Mouse (Mus musculus) megakaryocyte progenitor cell, adult 5-6 weeks (primary cell): ENCODE results near the gene Qdpr. TPM values are rescaled to one million over a fixed set of nuclear protein-coding genes. Genes with fewer than 3 reads are reported as not detected.

ENCODE experiments used
- ATAC-seq: replicated peaks from 2 replicates; pipeline ENCODE4 v1.8.0; 2016; ENCODE audit warnings: mild to moderate bottlenecking, moderate TSS enrichment, inconsistent platforms; ENCODE audit not compliant: poor library complexity
- total RNA-seq, 2 experiments: library from RNA; stranded (forward) in 1 of 2; stranded (reverse) in 1 of 2; fragments of 157-497, 149-512 nt in 1 of 2; fragments of 200-1000 nt in 1 of 2; gene quantifications; 2 replicates each; pipeline versions ENCODE4 v1.2.3 to v1.2.4; 2015 to 2017

The Qdpr gene
- total RNA-seq (2015) (121 and 133 TPM in 2 replicates), total RNA-seq (2017) (39.5 and 52.2 TPM in 2 replicates)

- ATAC-seq: peak; percentile 85
Measured at GRCm38 (mm10) chr5:45449831-45450716, at the start of gene Qdpr. Qdpr (minus strand) TSS chr5:45450236.

DNA sequence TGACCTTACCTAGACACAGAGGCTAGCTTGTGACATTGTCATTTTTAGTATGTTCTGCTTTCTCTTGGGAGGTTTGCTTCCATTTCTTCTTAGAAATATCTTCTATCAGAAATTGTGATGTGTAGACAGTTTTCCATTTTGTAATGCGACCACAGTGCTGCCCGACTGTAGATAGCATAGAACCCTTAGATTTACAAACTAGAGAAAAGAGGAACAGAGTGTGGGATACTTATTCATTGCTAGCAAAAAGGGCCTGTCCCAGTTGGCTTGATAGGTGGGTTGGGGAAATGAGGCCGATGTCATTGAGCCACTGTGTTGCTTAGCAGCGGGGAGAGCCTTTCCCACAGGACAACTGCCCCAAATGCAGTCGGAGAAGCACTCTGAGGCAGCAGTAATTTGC is 47.5 kb upstream of the Qdpr start:
- no peak for ATAC-seq

DNA sequence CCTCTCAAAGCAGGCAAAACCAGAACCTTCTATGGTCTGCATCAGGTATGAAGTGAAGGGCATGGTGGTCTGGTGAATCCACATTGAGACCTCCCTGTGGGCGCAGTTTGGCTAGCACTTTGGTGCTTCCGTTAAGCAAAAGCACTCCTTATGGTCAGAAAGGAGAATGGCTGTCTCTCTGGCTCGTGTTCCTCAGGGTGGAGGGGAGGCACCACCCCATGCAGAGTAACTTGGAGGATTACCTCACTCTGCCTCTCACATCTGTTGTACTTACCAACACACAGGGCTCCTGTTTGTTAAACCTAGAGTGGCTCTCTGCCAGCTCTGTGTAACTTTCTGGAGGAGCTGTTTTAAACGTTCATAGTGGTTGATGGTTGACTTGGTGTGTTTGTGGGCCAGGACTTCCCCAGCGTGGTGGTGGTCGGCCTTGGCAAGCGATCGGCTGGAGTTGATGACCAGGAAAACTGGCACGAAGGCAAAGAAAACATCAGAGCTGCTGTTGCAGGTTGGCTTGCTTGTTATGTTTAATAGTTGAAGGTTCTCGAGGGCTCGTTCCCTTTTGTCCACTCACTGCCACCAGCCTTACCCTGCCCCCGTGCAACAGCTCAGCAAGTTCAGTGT is 47.0 kb upstream of the Qdpr start:
- no peak for ATAC-seq

- ATAC-seq: no peak
Measured at GRCm38 (mm10) chr5:45496479-45496878, 46.4 kb upstream of the Qdpr start.

GRCm38 (mm10) chr5:45496042-45496441 is 46.0 kb upstream of the Qdpr start:
- no peak for ATAC-seq

GRCm38 (mm10) chr5:45495429-45495975 is 45.5 kb upstream of the Qdpr start:
- ATAC-seq: no peak

DNA sequence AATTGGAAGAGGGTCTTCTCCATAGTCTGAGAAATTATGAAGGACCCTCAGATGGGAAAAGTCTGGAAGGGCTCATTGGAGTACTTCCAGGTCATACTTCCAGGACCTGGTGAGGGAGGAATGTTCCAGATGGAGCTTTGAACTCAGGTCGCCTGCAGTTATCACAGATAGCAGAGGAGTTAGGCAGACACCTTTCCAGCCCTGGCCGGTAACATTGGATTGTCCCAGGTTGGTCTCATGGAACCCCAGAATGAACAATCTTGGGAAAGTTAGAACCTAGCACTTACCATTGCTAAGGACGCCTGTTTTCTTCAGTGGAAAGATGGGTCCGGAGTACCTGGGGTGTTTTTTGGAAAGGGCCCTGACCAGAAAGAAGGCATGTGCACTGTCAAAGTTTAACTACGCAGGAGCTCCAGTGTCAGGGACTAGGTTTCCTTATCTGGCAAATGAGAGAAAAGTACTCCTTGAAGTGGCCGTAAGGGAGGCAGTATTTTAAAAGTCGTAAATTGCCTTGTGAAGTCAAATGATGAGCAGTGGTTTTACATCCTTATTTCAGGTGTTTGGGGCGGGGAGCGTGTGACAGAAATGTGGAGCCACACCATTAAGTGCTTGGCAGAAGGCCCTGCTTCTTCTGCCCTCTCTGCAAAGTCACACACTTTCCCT is 44.2 kb upstream of the Qdpr start:
- no peak for ATAC-seq

DNA sequence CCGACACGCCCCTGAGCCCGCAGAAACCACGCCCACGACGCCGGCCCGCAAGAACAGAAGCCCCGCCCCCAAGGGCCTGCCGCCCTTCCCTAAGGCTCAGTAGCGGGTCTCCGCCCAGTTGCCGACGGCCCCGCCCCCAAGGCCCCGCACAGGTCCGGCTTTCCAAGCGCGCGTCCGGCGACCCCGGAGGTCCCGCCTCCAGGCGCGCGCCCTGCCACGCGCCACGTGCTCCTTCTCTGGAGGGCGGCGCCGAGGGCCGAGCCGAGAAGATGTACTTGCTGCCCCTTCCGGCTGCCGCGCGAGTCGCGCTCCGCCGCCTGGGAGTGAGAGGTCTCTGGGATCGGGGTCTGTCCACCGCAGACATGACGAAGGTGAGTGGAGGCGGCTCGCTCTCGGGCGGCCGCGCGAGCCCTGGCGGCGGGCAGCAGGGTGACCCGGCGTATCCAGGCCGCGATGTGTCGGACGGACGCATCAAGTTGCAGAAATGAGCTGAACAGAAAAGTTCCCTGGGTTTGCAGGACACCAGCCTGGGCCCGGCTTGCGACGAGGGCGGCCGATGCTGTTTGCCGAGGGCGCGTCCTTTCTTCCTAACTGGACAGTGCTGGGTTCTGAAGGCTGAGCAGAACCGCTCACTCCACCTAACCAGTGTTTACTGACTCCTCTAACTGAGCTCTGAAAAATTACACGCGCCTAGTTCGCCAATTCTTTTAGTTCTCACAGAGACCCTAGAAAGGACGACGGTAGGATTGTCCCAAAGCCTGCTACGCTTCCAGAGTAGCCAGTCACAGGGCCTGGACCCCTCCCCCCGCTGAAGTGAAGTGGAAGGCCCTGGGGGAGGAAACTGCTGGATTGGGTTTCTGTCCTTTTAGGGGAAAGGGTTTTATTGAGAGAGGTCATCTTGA is 43.4 kb upstream of the Qdpr start, which contains the start of gene Lap3:
Lap3 (plus strand) TSS at position 184 of the 902 bp plus-strand sequence.
- peak; percentile 92 for ATAC-seq

- ATAC-seq: no peak
Measured at GRCm38 (mm10) chr5:45491776-45492175, 41.7 kb upstream of the Qdpr start.

DNA sequence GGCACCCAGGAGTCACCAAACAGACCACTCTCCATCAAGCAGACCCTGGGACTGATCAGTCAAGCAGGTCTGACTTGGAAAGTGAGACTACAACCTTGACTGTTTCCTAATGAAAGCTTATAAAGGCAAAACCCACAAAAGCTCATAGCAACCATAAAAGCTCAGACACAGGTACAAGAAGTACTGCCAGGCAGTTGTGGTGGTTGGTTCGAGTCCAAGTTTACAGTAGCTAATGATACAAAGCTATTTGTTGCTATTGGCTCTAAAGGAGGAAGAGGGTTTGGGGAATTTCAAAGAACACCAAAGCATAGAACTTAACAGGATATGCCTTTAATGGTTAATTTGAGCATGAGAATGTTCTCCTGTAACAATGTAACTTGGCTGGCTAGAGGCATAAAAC is 33.6 kb upstream of the Qdpr start:
- no peak for ATAC-seq

DNA sequence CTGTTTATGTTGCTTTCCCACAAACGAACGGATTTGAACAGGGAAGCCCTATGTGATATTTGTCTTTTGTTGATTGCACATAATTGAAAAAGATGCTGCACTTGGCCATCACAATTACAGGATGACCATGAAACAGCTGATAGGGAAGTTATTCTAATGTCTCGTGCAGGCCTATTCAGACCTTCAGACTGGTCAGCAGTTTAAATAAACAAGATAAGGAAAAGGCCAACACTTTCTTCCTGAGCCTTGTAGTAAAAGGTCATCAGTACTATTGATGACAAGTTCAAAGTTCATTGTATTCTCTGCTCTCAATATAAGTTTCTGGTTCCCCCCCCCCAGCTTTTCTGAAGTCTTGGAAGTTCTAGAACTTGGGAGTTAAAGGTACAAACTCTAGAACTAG is 32.6 kb upstream of the Qdpr start:
- ATAC-seq: no peak

DNA sequence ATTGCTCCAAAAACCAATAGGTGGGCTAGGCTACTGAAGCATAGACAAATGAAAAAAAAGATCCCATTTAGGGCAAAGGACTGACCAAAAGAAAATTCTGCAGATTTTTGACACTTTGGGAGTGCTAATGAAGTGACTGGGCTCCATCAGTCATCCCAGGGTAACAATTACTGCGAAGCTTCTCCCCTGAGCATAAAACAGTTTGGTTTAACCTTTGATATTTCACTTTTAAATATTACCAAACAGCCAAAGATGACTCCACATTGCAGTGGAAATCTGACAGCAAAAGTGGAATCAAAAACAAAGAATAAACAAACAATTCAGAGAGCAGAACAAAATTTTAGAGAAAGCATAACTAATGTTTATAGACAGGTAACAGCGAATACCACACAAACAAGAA is 31.1 kb upstream of the Qdpr start:
- ATAC-seq: no peak

DNA sequence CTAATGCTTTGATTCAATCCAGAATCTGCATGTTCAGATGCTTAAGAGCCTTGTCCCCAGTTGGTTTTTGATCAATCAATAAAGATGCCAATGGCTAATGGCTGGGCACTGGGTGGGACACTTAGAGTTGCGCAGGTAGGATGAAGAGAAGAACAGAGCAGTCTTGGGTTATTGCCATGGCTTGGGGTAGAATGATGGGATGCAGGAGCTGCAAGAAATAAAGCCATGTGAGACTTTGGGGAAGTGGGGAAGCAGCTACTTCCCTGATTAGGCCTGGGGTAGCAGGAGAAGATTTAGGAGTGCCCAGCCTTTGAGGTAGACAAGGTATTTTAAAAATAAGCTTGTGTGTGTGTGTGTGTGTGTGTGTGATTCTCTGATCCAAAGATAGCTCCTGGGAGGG is 30.0 kb upstream of the Qdpr start:
- ATAC-seq: no peak

- no peak for ATAC-seq
Measured at GRCm38 (mm10) chr5:45477601-45478000, 27.6 kb upstream of the Qdpr start.

GRCm38 (mm10) chr5:45476288-45476687 is 26.3 kb upstream of the Qdpr start:
- no peak for ATAC-seq

- no peak for ATAC-seq
Measured at GRCm38 (mm10) chr5:45475771-45476170, 25.7 kb upstream of the Qdpr start.

DNA sequence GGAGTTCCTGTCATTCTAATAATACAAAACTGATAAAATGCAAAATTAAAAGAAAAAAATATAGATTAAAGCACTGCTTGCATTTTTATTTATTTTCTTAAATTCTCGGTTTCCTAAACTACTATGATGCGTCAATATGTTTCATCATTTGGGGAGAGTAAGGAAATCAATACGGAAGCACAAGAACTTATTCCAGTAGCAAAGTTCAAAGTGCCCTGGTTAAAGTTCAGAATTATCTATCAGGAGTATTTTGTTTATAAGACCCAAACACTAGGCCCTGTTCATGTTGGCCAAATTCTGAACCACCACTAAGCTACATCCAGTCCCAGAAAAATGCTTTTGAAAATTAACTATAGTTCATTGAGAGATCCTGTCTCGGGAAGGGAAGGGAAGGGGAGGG is 24.7 kb upstream of the Qdpr start:
- ATAC-seq: no peak

DNA sequence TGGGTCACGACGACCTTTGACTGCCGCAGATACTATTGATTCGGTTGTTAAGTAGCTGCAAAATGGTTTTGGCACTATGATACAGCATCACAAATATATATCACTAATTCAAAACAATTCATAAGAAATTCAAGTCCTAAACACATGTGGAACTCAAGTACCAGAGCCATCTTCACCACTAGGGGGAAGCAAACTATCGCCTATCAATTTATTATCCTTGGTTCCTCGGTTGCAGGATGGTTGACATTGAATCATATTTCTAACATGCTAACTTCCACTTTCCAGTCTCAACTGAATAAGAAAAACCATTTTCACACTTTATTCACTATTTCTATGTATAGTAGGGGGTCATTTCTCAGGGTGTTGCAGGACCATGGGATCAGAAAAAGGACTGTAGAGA is 24.2 kb upstream of the Qdpr start:
- peak; percentile 96 for ATAC-seq

GRCm38 (mm10) chr5:45473521-45473920 is 23.5 kb upstream of the Qdpr start:
- ATAC-seq: no peak

DNA sequence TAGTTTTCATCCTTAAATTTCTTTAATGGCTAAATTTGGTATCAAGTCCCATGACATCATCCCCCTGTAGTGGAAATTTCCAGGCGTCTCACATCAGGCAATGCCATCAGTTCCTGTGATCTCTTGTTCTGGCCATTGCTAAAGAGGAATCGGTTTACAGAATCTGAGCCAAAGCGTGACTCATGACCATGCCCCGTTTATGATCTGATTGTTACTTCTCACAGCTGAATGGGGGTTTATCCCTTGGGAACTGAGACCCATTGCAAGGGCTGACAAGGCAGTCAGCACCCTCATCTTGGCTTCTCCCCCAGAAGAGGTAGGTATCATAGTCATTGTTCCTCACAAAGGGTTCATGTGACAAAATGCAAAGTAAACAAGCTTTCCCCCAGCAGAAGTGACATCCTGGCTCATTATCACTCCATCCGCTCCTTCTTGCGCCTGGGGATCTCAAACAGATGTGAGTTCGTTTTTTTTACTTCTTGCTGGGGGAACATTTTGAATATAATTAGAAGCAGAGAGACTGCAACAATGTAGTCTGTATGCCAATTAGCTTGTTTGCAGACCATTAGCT is 22.9 kb upstream of the Qdpr start:
- no peak for ATAC-seq
